Mouse (Mus musculus): ENCODE measurements around the gene Prrc2c. TPM values are rescaled to one million over a fixed set of nuclear protein-coding genes. Genes with fewer than 3 reads are reported as not detected.
"Not testable (repeated sequence)": the region's sequence is repeated elsewhere in the genome, so short reads cannot be mapped to it uniquely, and the experiment has no call there.

Gene Prrc2c
- polyA plus RNA-seq, 1 experiment from 2014 or later, result 162 TPM

DNA sequence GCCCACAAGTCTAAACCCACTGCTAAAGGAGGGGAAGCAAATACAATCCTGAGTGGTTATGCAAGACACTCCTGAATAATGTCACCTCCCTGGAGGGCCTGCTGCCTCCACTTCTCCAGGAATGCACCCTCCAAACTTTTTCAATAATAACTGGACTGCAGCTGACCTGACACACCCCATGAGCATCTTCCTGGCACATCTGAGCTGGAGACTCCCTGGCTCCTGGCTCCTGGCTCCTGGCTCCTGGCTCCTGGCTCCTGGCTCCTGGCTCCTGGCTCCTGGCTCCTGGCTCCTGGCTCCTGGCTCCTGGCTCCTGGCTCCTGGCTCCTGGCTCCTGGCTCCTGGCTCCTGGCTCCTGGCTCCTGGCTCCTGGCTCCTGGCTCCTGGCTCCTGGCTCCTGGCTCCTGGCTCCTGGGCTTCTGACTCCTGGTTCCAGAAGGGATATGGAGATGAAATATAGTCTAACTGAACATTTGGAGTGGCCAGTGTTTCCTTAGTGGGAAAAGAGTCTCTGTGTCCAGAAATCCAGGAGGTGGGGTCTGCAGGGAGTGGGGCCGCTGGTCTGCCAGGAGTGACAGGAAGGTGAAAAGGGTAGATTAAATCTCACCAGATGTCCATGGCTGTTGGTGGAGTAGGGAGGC is 104.9 kb downstream of the Prrc2c start:
- not testable (repeated sequence) for ATAC-seq (replicated peaks; ENCODE audit: low FRiP score); H3K27ac ChIP-seq; H3K9me3 ChIP-seq (replicated peaks); H3K9ac ChIP-seq; H3K36me3 ChIP-seq; H3K4me3 ChIP-seq (replicated peaks); H3K27me3 ChIP-seq; H3K4me2 ChIP-seq; H3K4me1 ChIP-seq
- WGBS, result 30% methylated on average over 1 of the region's 1 CpGs

DNA sequence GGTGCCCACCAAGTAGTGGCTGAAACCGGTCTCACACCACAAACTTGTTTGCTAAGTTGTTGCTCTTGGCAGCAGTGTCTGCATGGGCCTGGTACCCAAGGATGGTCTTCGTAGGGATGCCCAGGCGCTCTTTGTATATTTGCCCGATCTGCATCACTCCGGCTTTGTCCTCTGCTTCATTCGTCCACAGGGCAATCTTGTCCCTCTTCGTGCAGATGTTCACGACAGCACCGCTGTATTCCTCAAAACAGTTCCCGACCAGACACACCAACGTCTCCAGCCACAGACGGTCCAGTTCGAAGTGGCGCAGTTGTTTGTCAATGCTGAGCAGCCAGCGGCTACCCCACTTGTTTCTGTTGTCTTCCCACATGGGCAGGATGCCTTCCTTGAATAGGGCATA is 112.0 kb downstream of the Prrc2c start:
- H3K4me2 ChIP-seq; H3K9me3 ChIP-seq (replicated peaks); H3K27ac ChIP-seq; H3K36me3 ChIP-seq; H3K27me3 ChIP-seq; H3K9ac ChIP-seq; H3K4me3 ChIP-seq (replicated peaks); ATAC-seq (replicated peaks; ENCODE audit: low FRiP score); H3K4me1 ChIP-seq: not testable (repeated sequence)
- WGBS, result 94% methylated on average over 15 of the region's 15 CpGs

DNA sequence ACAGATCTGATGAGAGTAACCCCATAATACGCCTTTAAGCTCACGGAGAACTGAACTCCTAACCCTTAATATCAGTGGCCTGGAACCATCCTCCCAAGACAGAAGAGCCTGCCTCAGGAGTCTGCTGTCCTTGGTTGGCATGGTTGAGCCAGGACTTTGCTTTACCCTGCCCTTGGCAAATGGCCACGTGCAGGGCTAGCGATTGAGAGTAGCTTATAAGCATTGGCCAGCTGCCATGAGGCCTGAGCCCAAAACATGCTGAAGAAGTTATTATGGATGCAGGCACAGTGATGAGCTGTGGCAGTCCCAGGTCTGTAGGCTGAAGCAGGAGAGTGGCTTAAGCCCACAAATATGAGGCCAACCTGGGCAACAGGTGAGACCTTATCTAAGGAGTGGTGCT is 112.5 kb downstream of the Prrc2c start:
- not testable (repeated sequence) for ATAC-seq (replicated peaks; ENCODE audit: low FRiP score); H3K4me2 ChIP-seq; H3K27ac ChIP-seq; H3K9me3 ChIP-seq (replicated peaks); H3K4me1 ChIP-seq; H3K36me3 ChIP-seq; H3K4me3 ChIP-seq (replicated peaks); H3K9ac ChIP-seq; H3K27me3 ChIP-seq
- 89% methylated on average over 4 of the region's 4 CpGs for WGBS

DNA sequence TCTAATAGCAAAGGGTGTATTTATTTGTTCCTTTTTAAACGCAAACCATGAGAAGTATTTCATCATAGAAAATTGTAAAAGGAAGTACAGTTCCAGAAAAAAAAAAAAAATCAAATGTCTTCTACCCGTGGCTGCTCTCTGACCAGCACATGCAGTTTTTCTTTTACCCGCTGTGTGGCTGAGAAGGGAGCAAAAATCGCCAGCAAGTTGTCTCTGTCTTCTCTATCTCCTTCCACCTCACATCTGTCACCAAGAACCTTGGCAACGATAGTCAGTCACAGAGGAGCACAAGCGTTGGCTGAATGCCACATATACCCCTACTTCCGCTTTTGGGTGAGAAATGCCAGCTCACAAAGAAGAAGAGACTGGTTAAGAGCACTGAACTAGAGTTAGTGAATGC is 115.1 kb downstream of the Prrc2c start:
- Histone ChIP-seq H3K4me2 (no peak overlapping the region), H3K4me1 (no peaks in the 10 kb centered on the region), H3K9me3 (replicated peaks) (no peaks in the 10 kb centered on the region), H3K9ac (no peak overlapping the region), H3K27me3 (no peaks in the 10 kb centered on the region), H3K27ac (no peak overlapping the region), H3K4me3 (replicated peaks) (no peak overlapping the region), H3K36me3 (no peaks in the 10 kb centered on the region)
- WGBS, result 62% methylated on average over 7 of the region's 7 CpGs
- no peak for ATAC-seq (replicated peaks; ENCODE audit: low FRiP score)

DNA sequence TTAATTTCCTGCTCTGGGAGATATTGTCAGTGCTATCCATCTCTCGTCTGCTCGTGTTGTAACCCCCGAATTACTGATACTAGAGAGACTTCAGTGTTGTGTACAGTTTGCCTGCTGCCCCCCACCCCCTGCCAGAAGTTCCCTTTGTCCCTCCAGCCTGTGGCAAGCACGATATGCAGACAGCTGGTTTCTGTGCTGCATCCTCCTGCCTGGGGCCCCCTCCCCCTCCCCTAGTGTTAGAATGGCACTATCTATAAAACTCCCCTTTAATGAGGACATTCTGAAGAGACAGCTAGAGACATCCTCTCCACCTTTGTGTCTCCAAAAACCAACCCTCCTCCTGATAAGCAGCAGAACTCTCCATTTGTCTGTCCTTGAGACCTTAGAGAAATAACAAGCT is 116.5 kb downstream of the Prrc2c start:
- Histone ChIP-seq H3K27ac (no peak overlapping the region), H3K4me1 (no peaks in the 10 kb centered on the region), H3K9ac (no peak overlapping the region), H3K36me3 (no peaks in the 10 kb centered on the region), H3K9me3 (replicated peaks) (no peaks in the 10 kb centered on the region), H3K27me3 (no peaks in the 10 kb centered on the region), H3K4me2 (no peak overlapping the region), H3K4me3 (replicated peaks) (no peak overlapping the region)
- ATAC-seq (replicated peaks; ENCODE audit: low FRiP score), result no peak
- WGBS, result 25% methylated on average over 4 of the region's 4 CpGs

Small RNA genes within 50 kb of the gene (microRNA-seq; reads per million reads assigned to microRNA genes)
- not detected for gene Gm27616

Other genes with a start within 250 kb of the Prrc2c start
- 24.9 and 26.9 TPM in 2 replicates for gene Mettl13, start 192.0 kb downstream of the Prrc2c start, polyA plus RNA-seq (2015; fragmentation: Nextera tagmentation; extraction: Ambion mirVana)
- gene Vamp4, start 170.0 kb downstream of the Prrc2c start, polyA plus RNA-seq (2015; fragmentation: Nextera tagmentation; extraction: Ambion mirVana), result 54.3 and 58.4 TPM in 2 replicates
- gene Myoc, start 101.4 kb downstream of the Prrc2c start, polyA plus RNA-seq (2015; fragmentation: Nextera tagmentation; extraction: Ambion mirVana), result 0.18 and 0.47 TPM in 2 replicates
- not detected in 2 replicates for gene Myocos, start 82.3 kb downstream of the Prrc2c start, polyA plus RNA-seq (2015; fragmentation: Nextera tagmentation; extraction: Ambion mirVana)
- 0.91 and 1.5 TPM in 2 replicates for gene Fmo4, start 73.4 kb upstream of the Prrc2c start, polyA plus RNA-seq (2015; fragmentation: Nextera tagmentation; extraction: Ambion mirVana)
- 41.5 and 42.2 TPM in 2 replicates for gene Fmo1, start 126.1 kb upstream of the Prrc2c start, polyA plus RNA-seq (2015; fragmentation: Nextera tagmentation; extraction: Ambion mirVana)
- 4.9 and 8.0 TPM in 2 replicates for gene Fmo2, start 158.2 kb upstream of the Prrc2c start, polyA plus RNA-seq (2015; fragmentation: Nextera tagmentation; extraction: Ambion mirVana)
- 0.09 and 0.13 TPM in 2 replicates for gene Fmo6, start 197.0 kb upstream of the Prrc2c start, polyA plus RNA-seq (2015; fragmentation: Nextera tagmentation; extraction: Ambion mirVana)
- gene Fmo3, start 244.0 kb upstream of the Prrc2c start, polyA plus RNA-seq (2015; fragmentation: Nextera tagmentation; extraction: Ambion mirVana), result not detected in 2 replicates